Mouse (Mus musculus) liver, adult 2 months (tissue): ENCODE measurements around the gene Ehbp1.

ENCODE experiments used
- CTCF ChIP-seq: fragments of 200-500 bp; IDR thresholded peaks from 2 replicates; pipeline ENCODE4 v1.5.1; 2011; ENCODE audit warnings: low read depth, low read length, control low read depth
- POLR2A ChIP-seq: fragments of 200-500 bp; IDR thresholded peaks from 2 replicates; pipeline ENCODE4 v1.6.1; 2011; ENCODE audit warnings: low read length, control low read depth; ENCODE audit not compliant: insufficient read depth; ENCODE audit errors: extremely low read depth

DNA sequence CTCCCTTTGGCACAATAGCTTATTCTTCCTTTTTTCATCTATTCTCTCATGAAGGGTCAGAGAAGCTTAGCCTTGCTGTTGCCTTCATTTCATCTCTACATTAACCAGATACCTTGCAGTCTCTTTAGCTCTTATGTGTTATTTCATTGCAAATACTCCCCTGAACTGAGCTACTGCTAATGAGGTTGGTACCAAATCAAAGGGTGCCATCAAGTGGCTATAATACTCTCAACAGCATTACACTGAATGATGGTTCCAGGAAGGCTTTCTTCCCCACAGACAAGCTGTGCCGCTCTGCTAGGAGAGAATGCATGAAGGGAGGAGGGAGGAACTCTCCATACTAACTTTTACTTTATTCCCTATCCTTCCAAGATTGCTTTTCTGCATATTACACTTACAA is 135.5 kb downstream of the Ehbp1 start:
- TF ChIP-seq POLR2A (no peak), CTCF (no peak)
